Mouse (Mus musculus): ENCODE results near the gene Vti1a.

GRCm38 (mm10) chr19:55597951-55598350 lies 281.9 kb downstream of the Vti1a start:
- TF ChIP-seq CTCF (IDR thresholded peaks at IDR 0.05; ENCODE audit: insufficient read depth, low read depth, low read length) (no peak), POLR2A (IDR thresholded peaks at IDR 0.05; ENCODE audit: insufficient read depth, low read depth, low read length) (no peak)

Measured in olfactory bulb, adult 2 months (tissue).